Mouse (Mus musculus) heart, adult 8-10 months (tissue): ENCODE results near the gene Egfr. TPM values are rescaled to one million over a fixed set of nuclear protein-coding genes. Genes with fewer than 3 reads are reported as not detected.

Experiments
- DNase-seq: peaks from one replicate; pipeline ENCODE4 v3.0.0; 2022; ENCODE audit warnings: low spot score
- total RNA-seq, 4 experiments: library from RNA; stranded (reverse); gene quantifications; 2 replicates each; pipeline ENCODE4 v1.2.4; 2022

Egfr gene
- total RNA-seq, 4 experiments from 2014 or later, result 4.1 to 6.4 (median 5.1) TPM

- no peak for DNase-seq
These were observed 25.0 kb downstream of the Egfr start for GRCm38 (mm10) chr11:16776967-16777366.

- DNase-seq, result no peak
These were observed 29.6 kb downstream of the Egfr start for GRCm38 (mm10) chr11:16781604-16782003.

GRCm38 (mm10) chr11:16783926-16784659 lies 32.1 kb downstream of the Egfr start:
- DNase-seq, result no peak

GRCm38 (mm10) chr11:16792638-16793585 lies 40.9 kb downstream of the Egfr start:
- DNase-seq, result no peak

- DNase-seq, result peak; percentile 77
These were observed 43.0 kb downstream of the Egfr start for GRCm38 (mm10) chr11:16795012-16795411.

- no peak for DNase-seq
These were observed 43.5 kb downstream of the Egfr start for GRCm38 (mm10) chr11:16795513-16795912.

GRCm38 (mm10) chr11:16797456-16797855 lies 45.5 kb downstream of the Egfr start:
- no peak for DNase-seq

- DNase-seq, result peak; percentile 75
These were observed 46.1 kb downstream of the Egfr start for GRCm38 (mm10) chr11:16798136-16798535.

- DNase-seq, result peak; percentile 84
These were observed 48.5 kb downstream of the Egfr start for GRCm38 (mm10) chr11:16800507-16800906.

GRCm38 (mm10) chr11:16802668-16803067 lies 50.7 kb downstream of the Egfr start:
- DNase-seq, result no peak

GRCm38 (mm10) chr11:16804016-16804415 lies 52.0 kb downstream of the Egfr start:
- no peak for DNase-seq

- no peak for DNase-seq
These were observed 53.9 kb downstream of the Egfr start for GRCm38 (mm10) chr11:16805886-16806285.

GRCm38 (mm10) chr11:16809161-16809967 lies 57.4 kb downstream of the Egfr start:
- DNase-seq, result no peak

GRCm38 (mm10) chr11:16810086-16810485 lies 58.1 kb downstream of the Egfr start:
- no peak for DNase-seq

GRCm38 (mm10) chr11:16813298-16813697 lies 61.3 kb downstream of the Egfr start:
- no peak for DNase-seq

GRCm38 (mm10) chr11:16816414-16816813 lies 64.4 kb downstream of the Egfr start:
- peak; percentile 48 for DNase-seq

GRCm38 (mm10) chr11:16817336-16818034 lies 65.5 kb downstream of the Egfr start:
- DNase-seq, result no peak

GRCm38 (mm10) chr11:16819424-16819823 lies 67.4 kb downstream of the Egfr start:
- DNase-seq, result no peak

- DNase-seq, result no peak
These were observed 68.1 kb downstream of the Egfr start for GRCm38 (mm10) chr11:16820138-16820537.

GRCm38 (mm10) chr11:16821668-16822254 lies 69.8 kb downstream of the Egfr start:
- no peak for DNase-seq
